Mouse (Mus musculus) heart, embryonic 10.5 days (tissue): ENCODE results near the gene Gmpr2. TPM values are rescaled to one million over a fixed set of nuclear protein-coding genes. Genes with fewer than 3 reads are reported as not detected.

Experiments
- DNase-seq: peaks from one replicate; pipeline ENCODE4 v3.0.0-alpha.2; 2017; ENCODE audit warnings: low spot score
- H3K27ac ChIP-seq: fragments of 300-500 bp; sonication (generic); 2 replicates; pipeline ENCODE4 v1.5.1; 2016; ENCODE audit warnings: mild to moderate bottlenecking
- H3K27me3 ChIP-seq: fragments of 300-500 bp; sonication (generic); 2 replicates; pipeline ENCODE4 v1.6.1; 2016; ENCODE audit warnings: mild to moderate bottlenecking; ENCODE audit not compliant: poor library complexity, insufficient read depth, severe bottlenecking
- H3K36me3 ChIP-seq: fragments of 300-500 bp; sonication (generic); 2 replicates; pipeline ENCODE4 v1.6.1; 2016; ENCODE audit warnings: mild to moderate bottlenecking, moderate library complexity
- H3K4me1 ChIP-seq: fragments of 300-500 bp; sonication (generic); 2 replicates; pipeline ENCODE4 v1.6.1; 2016; ENCODE audit warnings: mild to moderate bottlenecking
- H3K4me3 ChIP-seq: fragments of 300-500 bp; sonication (generic); 2 replicates; pipeline ENCODE4 v1.5.1; 2016; ENCODE audit warnings: mild to moderate bottlenecking, moderate library complexity
- H3K9me3 ChIP-seq: fragments of 300-500 bp; sonication (generic); 2 replicates; pipeline ENCODE4 v1.6.1; 2016; ENCODE audit warnings: mild to moderate bottlenecking, moderate library complexity
- WGBS: fragments of 180-500 bp; shearing (Covaris S2); methylation state at CpG from one replicate; pipeline ENCODE4 v1.1.7; 2016; 5-methylcytosine and 5-hydroxymethylcytosine counted together
- polyA plus RNA-seq: library from polyadenylated mRNA; unstranded; fragments of >200 nt; fragmentation: Nextera tagmentation; extraction: Ambion mirVana; gene quantifications from 2 replicates; pipeline ENCODE4 v1.2.1, GENCODE M21; 2016

Gmpr2 gene
- polyA plus RNA-seq, 1 experiment from 2014 or later, result 58.8 TPM

GRCm38 (mm10) chr14:55649884-55650283 is 21.9 kb upstream of the Gmpr2 start, which contains the start of gene Tssk4:
Tssk4 (plus strand) TSS chr14:55650184.
- Histone ChIP-seq H3K36me3 (peaks cover 17% of the 10 kb centered on the region), H3K27ac (no peak within 1 kb of the TSS), H3K27me3 (no peaks in the 10 kb centered on the region), H3K9me3 (no peaks in the 10 kb centered on the region), H3K4me3 (no peak within 1 kb of the TSS), H3K4me1 (peaks cover 7% of the 10 kb centered on the region)
- 89% methylated on average over 2 of the region's 2 CpGs for WGBS
- no peak for DNase-seq

GRCm38 (mm10) chr14:55651528-55651927 is 20.2 kb upstream of the Gmpr2 start:
- Histone ChIP-seq H3K4me3 (no peak overlapping the region), H3K36me3 (peaks cover 7% of the 10 kb centered on the region), H3K9me3 (no peaks in the 10 kb centered on the region), H3K27me3 (no peaks in the 10 kb centered on the region), H3K4me1 (no peaks in the 10 kb centered on the region), H3K27ac (no peak overlapping the region)
- WGBS, result 72% methylated on average over 7 of the region's 7 CpGs
- DNase-seq, result no peak

GRCm38 (mm10) chr14:55656935-55657334 is 14.8 kb upstream of the Gmpr2 start:
- Histone ChIP-seq H3K9me3 (no peaks in the 10 kb centered on the region), H3K4me3 (peak overlapping the region; percentile 12; the same call in 1 of the 2 replicates), H3K27ac (peak overlapping the region; percentile 80), H3K4me1 (peaks cover 12% of the 10 kb centered on the region; the same call in 1 of the 2 replicates), H3K36me3 (peaks cover 22% of the 10 kb centered on the region), H3K27me3 (no peaks in the 10 kb centered on the region)
- DNase-seq, result no peak
- WGBS, result 60% methylated on average over 3 of the region's 3 CpGs

GRCm38 (mm10) chr14:55658011-55658410 is 13.7 kb upstream of the Gmpr2 start:
- H3K27ac ChIP-seq, result peak overlapping the region; percentile 80
- H3K36me3 ChIP-seq, result peaks cover 32% of the 10 kb centered on the region
- no peaks in the 10 kb centered on the region for H3K27me3 ChIP-seq
- no peak overlapping the region for H3K4me3 ChIP-seq
- no peaks in the 10 kb centered on the region for H3K9me3 ChIP-seq
- DNase-seq, result no peak
- peaks cover 12% of the 10 kb centered on the region; the same call in 1 of the 2 replicates for H3K4me1 ChIP-seq
- 87% methylated on average over 5 of the region's 5 CpGs for WGBS

DNA sequence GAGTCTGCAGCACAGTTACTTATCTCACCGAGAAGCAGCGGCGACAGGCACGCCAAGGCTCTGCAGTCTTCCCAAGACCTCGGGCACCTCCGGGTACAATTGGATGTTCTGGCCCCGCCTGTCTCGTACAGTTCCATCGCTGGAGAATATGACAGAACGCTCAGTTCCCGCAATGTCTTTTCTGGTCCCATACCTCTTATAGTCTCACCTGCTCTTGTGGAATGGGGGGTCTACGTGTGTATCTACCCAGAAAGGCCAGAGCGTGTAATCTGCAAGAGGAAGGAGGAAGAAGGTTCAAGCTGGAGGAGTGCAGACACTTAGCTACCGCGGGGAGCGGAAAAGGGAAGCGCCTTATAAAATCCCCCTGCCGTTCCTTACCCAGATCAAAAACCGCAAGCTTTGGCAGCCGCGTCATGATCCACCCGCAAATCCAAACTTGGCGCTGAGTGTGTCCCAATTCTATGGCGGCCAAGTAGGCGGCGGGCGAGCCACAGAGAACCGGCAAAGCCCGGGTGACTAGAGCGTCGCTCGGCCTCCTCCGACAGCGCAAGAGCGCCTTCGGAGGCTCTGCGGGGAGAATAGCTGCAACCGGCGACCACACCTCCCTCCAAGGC is 11.7 kb upstream of the Gmpr2 start, which contains the start of gene Mdp1:
Gene Mdp1 (minus strand): TSS at position 549 of the 614 bp plus-strand sequence.
- Histone ChIP-seq H3K4me3 (peak within 1 kb of the TSS; percentile 80), H3K9me3 (no peaks in the 10 kb centered on the region), H3K27ac (peak within 1 kb of the TSS; percentile 92), H3K27me3 (no peaks in the 10 kb centered on the region), H3K36me3 (peaks cover 42% of the 10 kb centered on the region), H3K4me1 (peaks cover 12% of the 10 kb centered on the region; the same call in 1 of the 2 replicates)
- peak; percentile 92 for DNase-seq
- WGBS, result under 1% methylated on average over 39 of the region's 39 CpGs

DNA sequence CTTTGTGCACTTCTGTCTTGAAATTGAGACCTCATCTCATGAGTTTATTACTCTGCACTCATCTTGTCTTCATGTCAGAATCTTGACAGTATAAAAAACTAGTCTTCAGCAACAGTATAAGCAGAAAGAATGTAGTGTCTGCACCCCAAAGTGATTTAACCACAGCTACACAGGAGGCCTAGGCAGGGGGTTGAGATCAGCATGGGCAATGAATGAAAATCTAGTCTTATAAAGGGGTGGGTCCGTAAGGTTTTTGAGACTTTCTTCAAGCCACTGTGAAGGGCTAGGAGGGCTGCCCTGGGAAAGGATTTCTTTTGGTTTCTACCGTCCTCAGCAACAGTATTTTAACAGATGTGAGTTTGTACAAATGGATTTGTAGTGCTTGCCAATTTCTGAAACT is 11.1 kb upstream of the Gmpr2 start:
- no peak overlapping the region for H3K27ac ChIP-seq
- 50% methylated on average over 2 of the region's 2 CpGs for WGBS
- no peak for DNase-seq
- no peaks in the 10 kb centered on the region for H3K27me3 ChIP-seq
- peaks cover 44% of the 10 kb centered on the region for H3K36me3 ChIP-seq
- peak overlapping the region; percentile 80 for H3K4me3 ChIP-seq
- H3K9me3 ChIP-seq, result no peaks in the 10 kb centered on the region
- peaks cover 12% of the 10 kb centered on the region; the same call in 1 of the 2 replicates for H3K4me1 ChIP-seq

DNA sequence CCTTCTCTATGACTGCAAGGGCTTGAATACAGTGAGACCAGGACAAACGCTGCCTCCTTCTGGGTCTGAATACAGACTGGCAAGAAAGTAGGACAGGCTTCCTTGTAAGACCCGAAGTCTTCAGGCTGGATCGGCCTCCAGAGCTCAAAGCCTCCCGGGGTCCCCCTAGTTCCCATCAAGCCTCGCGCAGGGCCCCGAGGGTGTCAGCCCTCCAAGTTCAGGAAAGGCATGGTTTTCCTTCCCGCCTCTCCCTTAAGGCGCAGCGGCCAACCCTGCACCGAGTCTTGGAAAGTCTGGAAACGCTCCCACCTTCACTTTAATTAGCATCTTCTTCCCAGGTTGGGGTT is 282 bp upstream of the Gmpr2 start:
- Histone ChIP-seq H3K27me3 (no peaks in the 10 kb centered on the region), H3K36me3 (peaks cover 31% of the 10 kb centered on the region), H3K4me1 (peaks cover 20% of the 10 kb centered on the region), H3K4me3 (peak overlapping the region; percentile 83), H3K9me3 (no peaks in the 10 kb centered on the region), H3K27ac (peak overlapping the region; percentile 98)
- WGBS, result 0% methylated on average over 12 of the region's 12 CpGs
- DNase-seq, result no peak

DNA sequence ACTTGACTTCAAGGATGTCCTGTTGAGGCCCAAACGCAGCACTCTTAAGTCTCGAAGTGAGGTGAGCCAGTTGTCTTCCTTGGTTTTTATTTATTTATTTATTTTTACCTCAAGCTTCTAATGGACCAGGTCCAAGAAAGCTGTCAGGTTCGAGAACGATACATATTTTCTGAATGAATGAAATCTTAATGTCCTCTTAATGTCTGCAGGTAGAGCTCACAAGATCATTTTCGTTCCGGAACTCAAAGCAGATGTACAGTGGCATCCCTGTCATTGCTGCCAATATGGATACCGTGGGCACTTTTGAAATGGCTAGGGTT is 960 bp downstream of the Gmpr2 start:
- Histone ChIP-seq H3K27me3 (no peaks in the 10 kb centered on the region), H3K4me3 (peak overlapping the region; percentile 83), H3K27ac (peak overlapping the region; percentile 98), H3K36me3 (peaks cover 39% of the 10 kb centered on the region), H3K4me1 (peaks cover 20% of the 10 kb centered on the region), H3K9me3 (no peaks in the 10 kb centered on the region)
- DNase-seq, result no peak
- WGBS, result 75% methylated on average over 7 of the region's 7 CpGs

DNA sequence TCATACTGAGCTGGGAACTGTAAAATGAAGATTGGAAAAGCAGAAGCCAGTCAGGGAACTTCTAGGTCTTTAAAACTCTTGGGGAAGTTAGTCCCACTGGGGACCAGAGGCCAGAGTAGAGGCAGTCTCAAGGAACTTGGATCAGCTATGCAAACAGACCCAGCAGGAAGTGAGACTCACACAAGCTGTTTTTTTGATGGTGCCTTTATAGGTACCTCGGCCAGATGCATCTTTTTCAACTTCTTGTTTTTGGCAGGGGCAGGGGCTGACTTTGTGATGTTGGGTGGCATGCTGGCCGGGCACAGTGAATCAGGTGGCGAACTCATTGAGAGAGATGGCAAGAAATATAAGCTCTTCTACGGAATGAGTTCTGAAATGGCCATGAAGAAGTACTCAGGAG is 5.9 kb downstream of the Gmpr2 start:
- WGBS, result 85% methylated on average over 4 of the region's 4 CpGs

GRCm38 (mm10) chr14:55681160-55682117 is 9.7 kb downstream of the Gmpr2 start, which contains the start of gene Tinf2:
Tinf2 (minus strand) TSS chr14:55681820.
- Histone ChIP-seq H3K9me3 (no peaks in the 10 kb centered on the region), H3K27ac (peak within 1 kb of the TSS; percentile 93), H3K4me1 (peaks cover 9% of the 10 kb centered on the region), H3K36me3 (peaks cover 38% of the 10 kb centered on the region), H3K4me3 (peak within 1 kb of the TSS; percentile 92), H3K27me3 (no peaks in the 10 kb centered on the region)
- DNase-seq, result peak; percentile 97
- under 1% methylated on average over 66 of the region's 66 CpGs for WGBS

More for the DNA sequence above, 5.9 kb downstream of the Gmpr2 start:
- no peak overlapping the region for H3K27ac ChIP-seq
- H3K4me3 ChIP-seq, result no peak overlapping the region
- DNase-seq, result no peak
- peaks cover 57% of the 10 kb centered on the region for H3K36me3 ChIP-seq
- H3K9me3 ChIP-seq, result no peaks in the 10 kb centered on the region
- peaks cover 12% of the 10 kb centered on the region for H3K4me1 ChIP-seq
- H3K27me3 ChIP-seq, result no peaks in the 10 kb centered on the region

- peak overlapping the region; percentile 92 for H3K4me3 ChIP-seq
- DNase-seq, result no peak
These were observed 10.4 kb downstream of the Gmpr2 start for GRCm38 (mm10) chr14:55682118-55682493.

GRCm38 (mm10) chr14:55689433-55689832 is 17.7 kb downstream of the Gmpr2 start:
- Histone ChIP-seq H3K27me3 (no peaks in the 10 kb centered on the region), H3K9me3 (no peaks in the 10 kb centered on the region), H3K4me1 (no peaks in the 10 kb centered on the region), H3K36me3 (no peaks in the 10 kb centered on the region), H3K27ac (no peak overlapping the region), H3K4me3 (no peak overlapping the region)
- DNase-seq, result no peak
- 76% methylated on average over 10 of the region's 10 CpGs for WGBS

More at GRCm38 (mm10) chr14:55682118-55682493, 10.4 kb downstream of the Gmpr2 start:
- WGBS, result 21% methylated on average over 3 of the region's 3 CpGs
- Histone ChIP-seq H3K27ac (peak overlapping the region; percentile 93), H3K9me3 (no peaks in the 10 kb centered on the region), H3K36me3 (peaks cover 32% of the 10 kb centered on the region), H3K27me3 (no peaks in the 10 kb centered on the region), H3K4me1 (peaks cover 9% of the 10 kb centered on the region)

DNA sequence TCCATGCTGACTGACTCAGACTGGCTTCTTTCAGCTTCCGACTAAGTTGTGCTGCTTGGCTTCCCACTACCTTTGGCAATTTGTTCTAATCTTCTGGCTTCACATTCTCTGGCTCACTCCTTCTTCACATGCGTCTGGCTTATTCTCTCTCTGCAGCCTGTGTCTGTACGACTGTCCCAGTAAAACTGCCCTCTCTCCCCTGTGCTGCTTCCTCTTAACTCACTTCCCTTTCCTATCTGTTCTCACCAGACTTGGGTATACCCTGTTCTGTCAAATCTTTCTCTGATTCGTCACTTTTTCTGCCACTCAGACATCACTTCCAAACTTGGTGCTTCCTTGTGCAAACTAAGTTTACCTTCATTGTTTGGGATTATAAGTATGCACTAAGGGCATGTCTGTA is 25.5 kb downstream of the Gmpr2 start:
- no peak for DNase-seq
- H3K27ac ChIP-seq, result no peak overlapping the region
- 81% methylated on average over 4 of the region's 4 CpGs for WGBS
- no peaks in the 10 kb centered on the region for H3K4me1 ChIP-seq
- H3K36me3 ChIP-seq, result no peaks in the 10 kb centered on the region
- no peaks in the 10 kb centered on the region for H3K27me3 ChIP-seq
- H3K9me3 ChIP-seq, result no peaks in the 10 kb centered on the region
- H3K4me3 ChIP-seq, result no peak overlapping the region
